Mouse (Mus musculus) heart, embryonic 12.5 days (tissue): ENCODE results near the gene Psmc2. TPM values are rescaled to one million over a fixed set of nuclear protein-coding genes. Genes with fewer than 3 reads are reported as not detected.

Source experiments
- ATAC-seq: fragments of 200-750 bp; cut with Nextera tagmentation; 2 replicates; pipeline ENCODE4 v1.8.0; 2017; ENCODE audit warnings: moderate TSS enrichment, moderate library complexity; ENCODE audit not compliant: insufficient number of reproducible peaks, low FRiP score
- H3K27ac ChIP-seq: fragments of 300-500 bp; sonication (generic); 2 replicates; pipeline ENCODE4 v1.5.1; 2016; ENCODE audit warnings: mild to moderate bottlenecking, moderate library complexity; ENCODE audit not compliant: poor library complexity, severe bottlenecking
- H3K27me3 ChIP-seq: fragments of 300-500 bp; sonication (generic); replicated peaks from 2 replicates; pipeline ENCODE4 v1.6.1; 2016; ENCODE audit warnings: mild to moderate bottlenecking, moderate library complexity
- H3K36me3 ChIP-seq: fragments of 300-500 bp; sonication (generic); 2 replicates; pipeline ENCODE4 v1.6.1; 2016; ENCODE audit warnings: mild to moderate bottlenecking, moderate library complexity
- H3K4me1 ChIP-seq: fragments of 300-500 bp; sonication (generic); replicated peaks from 2 replicates; pipeline ENCODE4 v1.6.1; 2016; ENCODE audit warnings: mild to moderate bottlenecking
- H3K4me2 ChIP-seq: fragments of 300-500 bp; sonication (generic); 2 replicates; pipeline ENCODE4 v1.6.1; 2016; ENCODE audit warnings: mild to moderate bottlenecking, moderate library complexity
- H3K4me3 ChIP-seq: fragments of 300-500 bp; sonication (generic); 2 replicates; pipeline ENCODE4 v1.5.1; 2016; ENCODE audit warnings: mild to moderate bottlenecking
- H3K9ac ChIP-seq: fragments of 300-500 bp; sonication (generic); 2 replicates; pipeline ENCODE4 v1.6.1; 2016; ENCODE audit warnings: mild to moderate bottlenecking, moderate library complexity
- H3K9me3 ChIP-seq: fragments of 300-500 bp; sonication (generic); replicated peaks from 2 replicates; pipeline ENCODE4 v1.6.1; 2016; ENCODE audit warnings: mild to moderate bottlenecking, moderate library complexity
- WGBS: fragments of 180-500 bp; shearing (Covaris S2); methylation state at CpG from one replicate; pipeline ENCODE4 v1.1.7; 2016; 5-methylcytosine and 5-hydroxymethylcytosine counted together
- polyA plus RNA-seq: library from polyadenylated mRNA; unstranded; fragments of >200 nt; fragmentation: Nextera tagmentation; extraction: Ambion mirVana; gene quantifications from 2 replicates; pipeline ENCODE4 v1.2.1, GENCODE M21; 2016

Gene Psmc2
- polyA plus RNA-seq, 1 experiment from 2014 or later = 151 TPM

DNA sequence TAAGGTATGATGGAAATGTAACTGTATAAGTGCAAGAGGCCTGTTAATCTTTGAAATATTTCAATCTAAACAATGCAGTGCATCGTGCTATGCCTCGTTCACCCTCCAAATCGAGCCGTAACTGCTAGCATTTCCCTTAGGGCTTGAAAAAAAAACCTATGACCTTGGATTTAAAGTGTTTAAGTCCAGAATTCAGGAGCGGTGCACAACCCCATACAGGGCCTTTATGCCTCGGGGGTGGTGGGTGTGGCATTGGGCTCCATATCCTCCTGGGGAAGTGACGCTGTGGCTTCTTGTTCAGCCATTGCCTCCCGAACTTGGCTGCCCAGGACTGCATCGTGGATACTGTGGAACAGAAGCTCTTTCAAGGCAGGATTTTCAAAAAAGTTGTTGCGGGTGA lies 25.8 kb downstream of the Psmc2 start:
- Histone ChIP-seq H3K27ac (no peak overlapping the region), H3K36me3 (no peaks in the 10 kb centered on the region), H3K9ac (no peak overlapping the region), H3K9me3 (no peaks in the 10 kb centered on the region), H3K4me2 (no peak overlapping the region), H3K4me3 (no peak overlapping the region), H3K27me3 (no peaks in the 10 kb centered on the region), H3K4me1 (no peaks in the 10 kb centered on the region)
- ATAC-seq = no peak
- 75% methylated on average over 10 of the region's 10 CpGs for WGBS

GRCm38 (mm10) chr5:21813994-21814393 lies 28.9 kb downstream of the Psmc2 start:
- Histone ChIP-seq H3K4me2 (no peak overlapping the region), H3K36me3 (no peaks in the 10 kb centered on the region), H3K27ac (no peak overlapping the region), H3K4me3 (no peak overlapping the region), H3K4me1 (no peaks in the 10 kb centered on the region), H3K9ac (no peak overlapping the region), H3K27me3 (no peaks in the 10 kb centered on the region), H3K9me3 (no peaks in the 10 kb centered on the region)
- no peak for ATAC-seq
- 38% methylated on average over 1 of the region's 1 CpGs for WGBS

- no peaks in the 10 kb centered on the region for H3K27me3 ChIP-seq
- ATAC-seq = no peak
- H3K27ac ChIP-seq = no peak overlapping the region
- no peaks in the 10 kb centered on the region for H3K9me3 ChIP-seq
- no peak overlapping the region for H3K4me3 ChIP-seq
- H3K9ac ChIP-seq = no peak overlapping the region
- no peaks in the 10 kb centered on the region for H3K4me1 ChIP-seq
- H3K4me2 ChIP-seq = no peak overlapping the region
- WGBS = 66% methylated on average over 7 of the region's 7 CpGs
- H3K36me3 ChIP-seq = no peaks in the 10 kb centered on the region
Measured at GRCm38 (mm10) chr5:21826370-21826769, 41.3 kb downstream of the Psmc2 start.

DNA sequence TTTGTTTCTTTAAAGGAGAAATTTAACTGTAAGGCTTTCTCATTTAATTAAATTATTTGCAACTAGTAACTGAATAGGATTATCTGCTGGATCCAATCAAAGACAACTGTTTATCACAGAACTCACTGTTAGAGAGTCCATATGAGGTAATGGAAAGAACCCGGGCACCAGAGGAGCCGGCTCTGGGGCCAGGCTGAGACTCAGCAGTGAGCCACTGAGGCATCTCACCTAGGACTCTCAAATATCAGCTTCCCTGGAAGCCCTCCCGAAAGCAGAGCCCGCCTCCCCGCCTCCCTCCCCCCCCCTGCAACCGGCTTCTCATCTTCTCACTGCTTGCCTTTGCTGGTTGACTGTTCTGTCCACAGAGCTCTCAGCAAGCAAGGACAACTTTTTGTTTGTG lies 42.6 kb downstream of the Psmc2 start:
- H3K9me3 ChIP-seq = no peaks in the 10 kb centered on the region
- 7% methylated on average over 6 of the region's 6 CpGs for WGBS
- H3K36me3 ChIP-seq = no peaks in the 10 kb centered on the region
- no peak overlapping the region for H3K4me3 ChIP-seq
- H3K27me3 ChIP-seq = no peaks in the 10 kb centered on the region
- ATAC-seq = no peak
- H3K4me1 ChIP-seq = no peaks in the 10 kb centered on the region
- no peak overlapping the region for H3K4me2 ChIP-seq
- no peak overlapping the region for H3K9ac ChIP-seq
- no peak overlapping the region for H3K27ac ChIP-seq

DNA sequence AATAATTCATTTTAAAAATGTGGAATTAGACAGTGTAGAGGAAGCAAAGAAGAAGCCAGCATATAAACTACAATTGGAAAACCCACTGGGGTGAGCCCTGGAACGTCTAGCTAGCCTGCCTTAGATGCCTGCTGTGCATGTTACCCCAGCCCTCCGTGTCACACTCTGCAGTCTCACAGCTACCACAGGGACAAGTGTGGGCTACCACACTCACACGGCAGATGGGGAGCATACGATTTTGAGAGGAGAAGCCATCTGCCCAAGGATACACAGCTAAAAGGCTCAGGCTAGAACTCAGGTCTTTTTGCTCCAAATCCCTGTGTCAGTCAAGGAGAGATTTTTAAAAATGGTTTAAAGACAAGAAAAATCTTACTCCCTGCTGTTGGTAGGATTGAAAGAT lies 43.8 kb downstream of the Psmc2 start:
- no peak overlapping the region for H3K9ac ChIP-seq
- 43% methylated on average over 4 of the region's 4 CpGs for WGBS
- H3K4me3 ChIP-seq = no peak overlapping the region
- H3K9me3 ChIP-seq = no peaks in the 10 kb centered on the region
- H3K36me3 ChIP-seq = no peaks in the 10 kb centered on the region
- H3K4me1 ChIP-seq = no peaks in the 10 kb centered on the region
- ATAC-seq = no peak
- no peaks in the 10 kb centered on the region for H3K27me3 ChIP-seq
- no peak overlapping the region for H3K27ac ChIP-seq
- no peak overlapping the region for H3K4me2 ChIP-seq

DNA sequence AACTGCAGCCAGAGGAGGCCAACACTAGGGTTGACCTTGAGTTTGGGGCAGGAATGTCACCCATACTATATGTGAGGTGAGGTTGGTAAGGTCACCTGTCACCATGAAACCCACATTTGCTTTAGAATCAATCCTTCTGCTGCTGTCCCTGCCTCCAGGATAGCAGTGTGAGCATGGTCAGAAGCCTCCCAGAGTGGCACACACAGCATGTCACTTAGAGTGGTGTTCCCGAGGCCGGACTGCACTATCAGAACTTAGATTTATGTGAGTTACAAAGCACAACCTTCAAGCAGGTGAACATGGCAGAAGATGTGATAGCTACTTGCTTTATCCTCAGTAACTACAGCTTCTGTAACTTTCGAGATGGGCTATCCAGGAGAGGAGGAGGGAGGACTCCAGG lies 46.7 kb downstream of the Psmc2 start:
- no peak overlapping the region for H3K9ac ChIP-seq
- no peaks in the 10 kb centered on the region for H3K9me3 ChIP-seq
- WGBS = 67% methylated on average over 3 of the region's 3 CpGs
- H3K4me2 ChIP-seq = no peak overlapping the region
- H3K36me3 ChIP-seq = no peaks in the 10 kb centered on the region
- no peak overlapping the region for H3K27ac ChIP-seq
- no peak overlapping the region for H3K4me3 ChIP-seq
- ATAC-seq = no peak
- no peaks in the 10 kb centered on the region for H3K4me1 ChIP-seq
- H3K27me3 ChIP-seq = no peaks in the 10 kb centered on the region

DNA sequence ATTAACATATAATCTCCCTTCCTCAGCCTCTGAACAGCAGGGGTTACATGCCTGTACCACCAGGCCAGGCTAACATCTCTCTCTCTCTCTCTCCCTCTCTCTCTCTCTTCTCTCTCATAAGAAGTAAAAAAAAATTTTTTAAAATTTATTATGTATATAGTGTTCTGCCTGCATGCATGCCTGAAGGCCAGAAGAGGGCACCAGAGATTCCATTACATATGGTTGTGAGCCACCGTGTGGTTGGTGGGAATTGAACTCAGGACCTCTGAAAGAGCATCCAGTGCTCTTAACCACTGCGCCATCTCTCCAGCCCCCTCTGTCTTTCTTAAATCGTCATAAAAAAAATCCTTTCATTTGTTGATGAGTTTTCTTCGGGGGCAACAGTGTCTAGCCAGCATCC lies 59.6 kb downstream of the Psmc2 start:
- WGBS = 66% methylated on average over 4 of the region's 4 CpGs
- Histone ChIP-seq H3K9ac (no peak overlapping the region), H3K4me1 (no peaks in the 10 kb centered on the region)

GRCm38 (mm10) chr5:21846616-21847290 lies 61.7 kb downstream of the Psmc2 start:
- WGBS = 72% methylated on average over 20 of the region's 20 CpGs
- Histone ChIP-seq H3K27me3 (no peaks in the 10 kb centered on the region), H3K9me3 (no peaks in the 10 kb centered on the region), H3K9ac (no peak overlapping the region), H3K4me1 (no peaks in the 10 kb centered on the region), H3K4me2 (no peak overlapping the region), H3K36me3 (no peaks in the 10 kb centered on the region), H3K4me3 (no peak overlapping the region), H3K27ac (no peak overlapping the region)
- ATAC-seq = no peak

More for the DNA sequence above, 59.6 kb downstream of the Psmc2 start:
- Histone ChIP-seq H3K9me3 (no peaks in the 10 kb centered on the region), H3K4me3 (no peak overlapping the region), H3K36me3 (no peaks in the 10 kb centered on the region), H3K27ac (no peak overlapping the region), H3K4me2 (no peak overlapping the region), H3K27me3 (no peaks in the 10 kb centered on the region)
- no peak for ATAC-seq

DNA sequence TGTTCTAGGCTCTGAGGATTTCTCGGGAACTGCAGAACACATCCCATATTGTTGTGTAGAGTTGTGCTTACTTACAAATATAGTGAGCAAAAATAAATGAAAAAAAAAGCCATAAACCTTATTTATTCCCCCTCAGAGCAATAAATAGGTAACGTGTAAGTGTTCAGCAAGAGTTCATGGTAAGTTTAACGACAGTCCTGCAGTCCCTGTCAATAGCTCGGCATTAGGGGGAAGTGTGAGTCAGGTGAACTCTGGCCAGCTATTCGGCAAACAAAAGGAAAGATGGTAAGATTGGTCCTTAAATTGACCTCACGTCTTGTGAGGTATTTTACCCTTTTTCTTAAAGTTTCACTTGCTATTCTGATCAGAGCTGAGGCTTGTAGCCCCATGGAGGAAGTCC lies 62.4 kb downstream of the Psmc2 start:
- Histone ChIP-seq H3K9ac (no peak overlapping the region), H3K4me1 (no peaks in the 10 kb centered on the region), H3K27me3 (no peaks in the 10 kb centered on the region), H3K4me3 (no peak overlapping the region), H3K4me2 (no peak overlapping the region), H3K9me3 (no peaks in the 10 kb centered on the region), H3K27ac (no peak overlapping the region), H3K36me3 (no peaks in the 10 kb centered on the region)
- 77% methylated on average over 6 of the region's 6 CpGs for WGBS
- ATAC-seq = no peak

GRCm38 (mm10) chr5:21851679-21852340 lies 66.7 kb downstream of the Psmc2 start:
- Histone ChIP-seq H3K9me3 (no peaks in the 10 kb centered on the region), H3K4me3 (no peak overlapping the region), H3K36me3 (no peaks in the 10 kb centered on the region), H3K27me3 (no peaks in the 10 kb centered on the region), H3K4me1 (no peaks in the 10 kb centered on the region), H3K9ac (no peak overlapping the region), H3K4me2 (no peak overlapping the region), H3K27ac (no peak overlapping the region)
- WGBS = 40% methylated on average over 10 of the region's 10 CpGs
- no peak for ATAC-seq
